Mouse (Mus musculus): Measurements from ENCODE around the gene Kcna1. TPM values are rescaled to one million over a fixed set of nuclear protein-coding genes. Genes with fewer than 3 reads are reported as not detected.

The Kcna1 gene
- polyA plus RNA-seq, 2 experiments = 0.88 to 1.6 TPM

- DNase-seq (ENCODE audit: low spot score) (peak; percentile 52), ATAC-seq (ENCODE audit: low FRiP score, low read depth) (peak; percentile 53; the same call in 1 of the 2 replicates)
- Histone ChIP-seq H3K27me3 (ENCODE audit: control insufficient read depth, insufficient read depth, low read length) (peaks cover 61% of the 10 kb centered on the region), H3K9me3 (ENCODE audit: control insufficient read depth, low read length) (no peaks in the 10 kb centered on the region), H3K9ac (ENCODE audit: low read depth, low read length, severe bottlenecking) (peak overlapping the region; percentile 29), H3K36me3 (ENCODE audit: control insufficient read depth, insufficient read depth, low read length) (no peaks in the 10 kb centered on the region), H3K27ac (replicated peaks; ENCODE audit: low read depth, low read length) (no peak overlapping the region), H3K4me1 (ENCODE audit: control insufficient read depth, insufficient read depth, low read length) (peaks cover 23% of the 10 kb centered on the region), H3K4me2 (replicated peaks; ENCODE audit: low read depth, low read length, severe bottlenecking) (peak overlapping the region; percentile 96), H3K4me3 (replicated peaks; ENCODE audit: low read length) (peak overlapping the region; percentile 46)
- 1% methylated on average over 61 of the region's 66 CpGs for WGBS
- no peak for TF ChIP-seq POLR2A (IDR thresholded peaks at IDR 0.05; ENCODE audit: borderline replicate concordance, extremely low read depth, insufficient read depth, insufficient read length)
Measured at GRCm38 (mm10) chr6:126644181-126645043, 1.8 kb downstream of the Kcna1 start.

GRCm38 (mm10) chr6:126643341-126644055 is 2.7 kb downstream of the Kcna1 start:
- under 1% methylated on average over 24 of the region's 25 CpGs for WGBS
- H3K27ac ChIP-seq (replicated peaks; ENCODE audit: low read depth, low read length) = no peak overlapping the region
- ATAC-seq (ENCODE audit: low FRiP score, low read depth) = no peak
- peak overlapping the region; percentile 34; the same call in 1 of the 2 replicates for H3K9ac ChIP-seq (ENCODE audit: low read depth, low read length, severe bottlenecking)
- DNase-seq (ENCODE audit: low spot score) = no peak
- H3K4me1 ChIP-seq (ENCODE audit: control insufficient read depth, insufficient read depth, low read length) = peaks cover 23% of the 10 kb centered on the region
- H3K9me3 ChIP-seq (ENCODE audit: control insufficient read depth, low read length) = no peaks in the 10 kb centered on the region
- no peak for TF ChIP-seq POLR2A (IDR thresholded peaks at IDR 0.05; ENCODE audit: borderline replicate concordance, extremely low read depth, insufficient read depth, insufficient read length)
- H3K4me3 ChIP-seq (replicated peaks; ENCODE audit: low read length) = peak overlapping the region; percentile 46
- H3K4me2 ChIP-seq (replicated peaks; ENCODE audit: low read depth, low read length, severe bottlenecking) = peak overlapping the region; percentile 96
- H3K27me3 ChIP-seq (ENCODE audit: control insufficient read depth, insufficient read depth, low read length) = peaks cover 61% of the 10 kb centered on the region
- no peaks in the 10 kb centered on the region for H3K36me3 ChIP-seq (ENCODE audit: control insufficient read depth, insufficient read depth, low read length)

GRCm38 (mm10) chr6:126642856-126643321 is 3.3 kb downstream of the Kcna1 start:
- no peak for TF ChIP-seq POLR2A (IDR thresholded peaks at IDR 0.05; ENCODE audit: borderline replicate concordance, extremely low read depth, insufficient read depth, insufficient read length)
- Histone ChIP-seq H3K9ac (ENCODE audit: low read depth, low read length, severe bottlenecking) (peak overlapping the region; percentile 34; the same call in 1 of the 2 replicates), H3K27me3 (ENCODE audit: control insufficient read depth, insufficient read depth, low read length) (peaks cover 61% of the 10 kb centered on the region), H3K4me1 (ENCODE audit: control insufficient read depth, insufficient read depth, low read length) (peaks cover 23% of the 10 kb centered on the region), H3K36me3 (ENCODE audit: control insufficient read depth, insufficient read depth, low read length) (no peaks in the 10 kb centered on the region), H3K27ac (replicated peaks; ENCODE audit: low read depth, low read length) (no peak overlapping the region), H3K9me3 (ENCODE audit: control insufficient read depth, low read length) (no peaks in the 10 kb centered on the region), H3K4me2 (replicated peaks; ENCODE audit: low read depth, low read length, severe bottlenecking) (peak overlapping the region; percentile 96), H3K4me3 (replicated peaks; ENCODE audit: low read length) (peak overlapping the region; percentile 46)
- DNase-seq (ENCODE audit: low spot score) (no peak), ATAC-seq (ENCODE audit: low FRiP score, low read depth) (no peak)
- 2% methylated on average over 35 of the region's 36 CpGs for WGBS

- H3K27me3 ChIP-seq (ENCODE audit: control insufficient read depth, insufficient read depth, low read length) = no peaks in the 10 kb centered on the region
- WGBS = 77% methylated on average over 7 of the region's 7 CpGs
Measured at GRCm38 (mm10) chr6:126628451-126628850, 17.7 kb downstream of the Kcna1 start.

GRCm38 (mm10) chr6:126618455-126618854 is 27.7 kb downstream of the Kcna1 start:
- Histone ChIP-seq H3K4me1 (ENCODE audit: control insufficient read depth, insufficient read depth, low read length) (no peaks in the 10 kb centered on the region), H3K9me3 (ENCODE audit: control insufficient read depth, low read length) (no peaks in the 10 kb centered on the region), H3K4me3 (replicated peaks; ENCODE audit: low read length) (no peak overlapping the region), H3K27me3 (ENCODE audit: control insufficient read depth, insufficient read depth, low read length) (no peaks in the 10 kb centered on the region), H3K4me2 (replicated peaks; ENCODE audit: low read depth, low read length, severe bottlenecking) (no peak overlapping the region), H3K9ac (ENCODE audit: low read depth, low read length, severe bottlenecking) (no peak overlapping the region), H3K27ac (replicated peaks; ENCODE audit: low read depth, low read length) (no peak overlapping the region), H3K36me3 (ENCODE audit: control insufficient read depth, insufficient read depth, low read length) (no peaks in the 10 kb centered on the region)
- DNase-seq (ENCODE audit: low spot score) (no peak), ATAC-seq (ENCODE audit: low FRiP score, low read depth) (no peak)
- 78% methylated on average over 4 of the region's 4 CpGs for WGBS
- TF ChIP-seq POLR2A (IDR thresholded peaks at IDR 0.05; ENCODE audit: borderline replicate concordance, extremely low read depth, insufficient read depth, insufficient read length) = no peak

More at GRCm38 (mm10) chr6:126628451-126628850, 17.7 kb downstream of the Kcna1 start:
- Histone ChIP-seq H3K9me3 (ENCODE audit: control insufficient read depth, low read length) (no peaks in the 10 kb centered on the region), H3K36me3 (ENCODE audit: control insufficient read depth, insufficient read depth, low read length) (no peaks in the 10 kb centered on the region), H3K27ac (replicated peaks; ENCODE audit: low read depth, low read length) (no peak overlapping the region), H3K4me1 (ENCODE audit: control insufficient read depth, insufficient read depth, low read length) (no peaks in the 10 kb centered on the region), H3K9ac (ENCODE audit: low read depth, low read length, severe bottlenecking) (no peak overlapping the region), H3K4me2 (replicated peaks; ENCODE audit: low read depth, low read length, severe bottlenecking) (no peak overlapping the region), H3K4me3 (replicated peaks; ENCODE audit: low read length) (no peak overlapping the region)
- TF ChIP-seq POLR2A (IDR thresholded peaks at IDR 0.05; ENCODE audit: borderline replicate concordance, extremely low read depth, insufficient read depth, insufficient read length) = no peak
- DNase-seq (ENCODE audit: low spot score) = no peak
- no peak for ATAC-seq (ENCODE audit: low FRiP score, low read depth)
